Comparison of ENCODE assay signal across 40 mouse cellular contexts in genomic region chr12:74277265-74277664, GRCm38 (mm10). TPM values are rescaled to one million over a fixed set of nuclear protein-coding genes. Genes with fewer than 3 reads are reported as not detected.
"Had no signal": no experiment of that assay in that cellular context is flagged by ENCODE, and none has a peak within 500 bp of the region (broad histone marks: within the 10 kb centered on the region; RNA-seq: fewer than 3 reads in every experiment).

No protein-coding gene starts in this region.

- DNase-seq: gastrocnemius, adult 2 months; gastrocnemius, postnatal 10 days; gastrocnemius, postnatal 25 days; heart, adult 2 months; heart, postnatal 14 days; heart, postnatal 4 days; kidney, adult 18-20 months; kidney, adult 8-10 months; kidney, postnatal 10 days; kidney, postnatal 25 days; kidney, postnatal 4 days; liver; liver, embryonic 13.5 days; liver, postnatal 0 days had no signal

- H3K36me3 ChIP-seq: heart, embryonic 13.5 days; heart, embryonic 15.5 days; hindbrain, embryonic 10.5 days; hindbrain, embryonic 12.5 days; intestine, embryonic 15.5 days; limb, embryonic 10.5 days; limb, embryonic 12.5 days; liver, embryonic 13.5 days; liver, embryonic 15.5 days had no signal

- H3K9ac ChIP-seq: heart, embryonic 13.5 days; heart, embryonic 15.5 days; hindbrain, embryonic 12.5 days; hindbrain, embryonic 14.5 days; intestine, embryonic 15.5 days; limb, embryonic 12.5 days; liver, embryonic 13.5 days; liver, embryonic 15.5 days; liver, postnatal 0 days had no signal

- H3K9me3 ChIP-seq: heart, embryonic 13.5 days; heart, embryonic 15.5 days; hindbrain, embryonic 10.5 days; hindbrain, embryonic 12.5 days; intestine, embryonic 15.5 days; limb, embryonic 10.5 days; limb, embryonic 12.5 days; liver, embryonic 13.5 days; liver, embryonic 15.5 days had no signal

- ATAC-seq: hindbrain, embryonic 16.5 days; inflammation-experienced regulatory T-cells, adult 6 months; intestine, embryonic 15.5 days; intestine, postnatal 0 days; liver, postnatal 0 days had no signal

- H3K4me2 ChIP-seq: heart, embryonic 11.5 days; heart, embryonic 13.5 days; heart, embryonic 15.5 days; hindbrain, embryonic 12.5 days; hindbrain, embryonic 14.5 days; intestine, embryonic 15.5 days; limb, embryonic 12.5 days; liver, embryonic 11.5 days; liver, embryonic 13.5 days; liver, embryonic 15.5 days had no signal

- H3K4me1 ChIP-seq: heart, embryonic 13.5 days; heart, embryonic 15.5 days; hindbrain, embryonic 12.5 days; intestine, embryonic 15.5 days; limb, embryonic 10.5 days; limb, embryonic 12.5 days; liver, embryonic 13.5 days; liver, embryonic 15.5 days had no signal

- H3K4me3 ChIP-seq: gastrocnemius, adult 2 months; heart, adult 2 months; heart, embryonic 13.5 days; heart, embryonic 15.5 days; hindbrain, embryonic 10.5 days; hindbrain, embryonic 12.5 days; intestine, embryonic 15.5 days; left cerebral cortex, adult 2 months; limb, embryonic 10.5 days; limb, embryonic 12.5 days; liver, embryonic 13.5 days; liver, embryonic 15.5 days had no signal

- H3K27me3 ChIP-seq: intestine, embryonic 15.5 days; liver, embryonic 13.5 days; liver, embryonic 15.5 days had no signal

- H3K27ac ChIP-seq: gastrocnemius, adult 2 months; heart, adult 2 months; heart, embryonic 13.5 days; heart, embryonic 15.5 days; hindbrain, embryonic 10.5 days; hindbrain, embryonic 12.5 days; hindbrain, embryonic 14.5 days; intestine, embryonic 15.5 days; left cerebral cortex, adult 2 months; limb, embryonic 10.5 days; limb, embryonic 12.5 days; liver, embryonic 13.5 days; liver, embryonic 15.5 days had no signal

RNA-seq across cellular contexts. Expression of gene Gm11042, which starts 38.9 kb away (rescaled TPM):
- total RNA-seq: gastrocnemius, adult 2 months; gastrocnemius, postnatal 10 days; gastrocnemius, postnatal 25 days; gastrocnemius, postnatal 4 days; granulocyte monocyte progenitor cell, adult 5-6 weeks; heart, adult 2 months; heart, postnatal 14 days; heart, postnatal 4 days; layer of hippocampus, adult 8-10 months; layer of hippocampus, postnatal 10 days; layer of hippocampus, postnatal 25 days; left cerebral cortex, adult 2 months; left cerebral cortex, postnatal 14 days; left cerebral cortex, postnatal 36 days had no signal
- polyA plus RNA-seq: heart, adult 2 months; heart, embryonic 11.5 days; heart, embryonic 13.5 days; heart, embryonic 15.5 days; heart, postnatal 0 days; hindbrain, embryonic 10.5 days; hindbrain, embryonic 12.5 days; hindbrain, embryonic 14.5 days; hindbrain, embryonic 16.5 days; inflammation-experienced regulatory T-cells, adult 6 months; intestine, embryonic 15.5 days; intestine, postnatal 0 days; kidney, embryonic 14.5 days; kidney, embryonic 16.5 days; limb, embryonic 10.5 days; limb, embryonic 12.5 days; limb, embryonic 14.5 days; liver, embryonic 11.5 days; liver, embryonic 13.5 days; liver, embryonic 15.5 days; liver, postnatal 0 days had no signal
